Mouse (Mus musculus): ENCODE data around the gene Gtsf1.
A peak's percentile ranks its signal among the peaks of the same experiment; 100 is the strongest.

Gene Gtsf1

GRCm38 (mm10) chr15:103377752-103378664, 52.3 kb downstream of the Gtsf1 start:
- no peak for DNase-seq (ENCODE audit: low spot score in 2 of 2)

GRCm38 (mm10) chr15:103376837-103377269, 53.4 kb downstream of the Gtsf1 start:
- DNase-seq (ENCODE audit: low spot score in 2 of 2) = peak; percentile 65 to 77

GRCm38 (mm10) chr15:103375112-103375800, 55.0 kb downstream of the Gtsf1 start:
- DNase-seq (ENCODE audit: low spot score in 2 of 2) = peak; percentile 57 to 58

DNA sequence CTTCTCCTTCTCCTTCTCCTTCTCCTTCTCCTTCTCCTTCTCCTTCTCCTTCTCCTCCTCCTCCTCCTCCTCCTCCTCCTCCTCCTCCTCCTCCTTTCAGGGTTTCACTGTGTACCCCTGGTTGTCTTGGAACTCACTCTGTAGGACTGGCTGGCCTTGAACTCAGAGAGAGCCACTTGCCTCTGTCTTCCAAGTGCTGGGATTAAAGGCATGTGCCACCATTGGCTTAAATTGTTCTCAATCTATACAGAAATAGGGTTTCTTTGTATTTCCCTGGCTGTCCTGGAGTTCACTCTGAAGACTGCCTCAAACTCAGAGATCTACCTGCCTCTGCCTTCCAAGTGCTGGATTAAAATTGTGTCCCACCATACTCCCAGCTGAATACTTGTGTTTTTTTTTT, 57.8 kb downstream of the Gtsf1 start:
- no peak for DNase-seq (ENCODE audit: low spot score in 2 of 2)

DNA sequence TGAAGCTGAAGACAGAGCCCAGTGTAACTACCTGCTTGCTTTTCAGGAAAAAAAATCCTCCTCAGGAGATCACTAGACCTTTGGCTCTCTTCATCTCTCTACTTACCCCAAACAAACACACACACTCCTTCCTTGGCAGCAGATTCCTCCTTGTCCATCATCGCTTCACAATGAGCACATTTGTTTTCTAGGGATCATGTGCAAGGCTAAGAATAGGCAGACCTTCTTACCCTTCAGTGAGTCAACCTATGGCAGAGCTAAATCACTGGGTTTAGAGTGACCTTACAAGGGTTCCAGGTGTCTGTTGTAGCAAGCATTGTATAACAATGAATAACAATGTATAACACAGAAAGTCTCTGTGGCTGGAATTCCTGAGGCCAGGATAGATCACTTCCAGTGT, 58.5 kb downstream of the Gtsf1 start:
- peak in 1 of 2 experiments; percentile 10 for DNase-seq (ENCODE audit: low spot score in 2 of 2)

DNA sequence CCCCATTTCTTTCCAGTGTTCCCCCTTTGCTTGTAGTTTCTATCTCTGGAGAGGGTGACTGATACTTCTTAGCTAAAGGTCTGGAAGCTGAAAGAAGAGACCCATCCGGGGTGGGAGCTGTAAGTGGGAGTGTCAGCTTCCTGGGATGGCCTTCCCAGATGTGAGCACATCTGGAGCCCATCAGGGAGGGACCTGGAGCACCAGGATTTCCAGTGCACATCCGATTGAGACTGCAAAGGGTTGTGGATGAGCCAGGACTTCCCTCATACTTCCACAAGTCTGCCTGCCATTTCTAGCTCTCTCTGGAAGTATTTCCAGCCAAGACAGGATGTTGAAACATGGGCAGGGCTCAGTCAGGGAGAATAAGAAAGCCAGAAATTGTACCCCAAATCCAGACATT, 59.1 kb downstream of the Gtsf1 start:
- peak; percentile 64 to 70 for DNase-seq (ENCODE audit: low spot score in 2 of 2)

DNA sequence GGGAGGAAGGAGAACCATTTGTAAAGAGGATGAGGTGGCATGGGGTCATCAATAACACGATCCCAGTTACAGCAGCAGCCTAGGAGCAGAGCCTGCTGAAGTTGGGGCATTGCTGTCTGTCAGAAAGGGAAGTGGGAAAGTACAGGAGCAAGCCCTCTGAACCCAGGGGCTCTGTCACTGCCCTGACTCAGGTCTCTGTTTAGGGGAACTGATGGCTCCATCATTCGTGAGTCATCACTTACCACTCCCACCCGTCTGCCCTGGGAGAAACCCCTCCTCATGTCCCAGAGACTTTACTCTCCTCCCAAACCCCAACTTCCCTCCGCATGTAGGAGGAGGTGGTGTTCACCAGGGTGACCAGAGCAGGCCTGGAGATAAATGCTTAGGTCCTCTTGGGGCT, 59.8 kb downstream of the Gtsf1 start:
- no peak for DNase-seq (ENCODE audit: low spot score in 2 of 2)

- no peak for DNase-seq (ENCODE audit: low spot score in 2 of 2)
Measured at GRCm38 (mm10) chr15:103369123-103369522, 61.1 kb downstream of the Gtsf1 start.

- peak; percentile 58 to 73 for DNase-seq (ENCODE audit: low spot score in 2 of 2)
Measured at GRCm38 (mm10) chr15:103368179-103368940, 61.9 kb downstream of the Gtsf1 start.

- DNase-seq (ENCODE audit: low spot score in 2 of 2) = peak; percentile 89
Measured at GRCm38 (mm10) chr15:103366376-103367149, 63.7 kb downstream of the Gtsf1 start, which contains the start of gene Itga5. Gene Itga5, minus strand, starts transcription at chr15:103366763.

DNA sequence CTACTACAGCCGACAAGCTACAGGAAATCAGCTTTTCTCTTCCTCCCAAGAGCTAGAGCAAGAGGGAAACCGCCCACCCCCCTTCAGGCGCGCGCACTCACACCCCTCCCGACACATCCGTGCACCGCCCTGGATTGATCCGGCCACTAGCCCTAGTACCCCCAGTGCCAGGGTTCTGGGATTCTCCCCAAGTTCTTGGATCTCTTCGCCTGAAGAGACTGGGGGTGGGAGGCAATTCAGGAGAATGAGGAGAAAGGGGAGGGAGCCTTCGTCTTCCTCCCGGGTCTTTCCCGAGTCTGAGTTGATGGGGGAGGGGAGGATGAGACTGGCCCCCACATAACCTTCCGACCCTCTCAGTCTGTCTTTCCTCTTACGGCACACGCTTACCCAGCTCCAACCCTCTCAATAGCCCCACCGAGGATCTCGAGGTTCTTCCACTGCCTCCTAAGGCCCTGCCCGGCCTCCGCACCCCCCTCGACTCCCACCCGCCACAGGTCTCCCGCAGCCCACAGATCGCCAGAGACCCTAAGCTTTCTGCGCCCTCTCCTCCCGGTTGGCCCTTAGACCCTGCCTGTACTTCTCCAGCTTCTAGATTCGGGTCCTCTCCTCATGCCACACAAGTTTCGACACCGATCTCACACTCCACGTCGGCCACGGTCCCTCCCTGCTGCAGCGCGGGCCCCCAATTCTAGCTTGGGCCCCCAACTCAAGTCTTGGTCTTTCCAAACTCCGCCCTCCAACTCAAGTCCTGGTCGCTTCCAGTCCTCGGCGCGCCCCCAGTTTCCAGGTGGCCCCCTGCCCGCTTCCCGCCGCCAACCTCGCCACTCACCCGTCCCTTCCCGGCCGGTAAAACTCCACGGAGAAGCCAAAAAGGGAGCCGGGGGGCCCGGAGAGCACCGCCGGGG, 64.5 kb downstream of the Gtsf1 start:
- peak; percentile 70 to 74 for DNase-seq (ENCODE audit: low spot score in 2 of 2)

GRCm38 (mm10) chr15:103364761-103365160, 65.5 kb downstream of the Gtsf1 start:
- no peak for DNase-seq (ENCODE audit: low spot score in 2 of 2)

- DNase-seq (ENCODE audit: low spot score in 2 of 2) = no peak
Measured at GRCm38 (mm10) chr15:103363809-103364208, 66.5 kb downstream of the Gtsf1 start.

DNA sequence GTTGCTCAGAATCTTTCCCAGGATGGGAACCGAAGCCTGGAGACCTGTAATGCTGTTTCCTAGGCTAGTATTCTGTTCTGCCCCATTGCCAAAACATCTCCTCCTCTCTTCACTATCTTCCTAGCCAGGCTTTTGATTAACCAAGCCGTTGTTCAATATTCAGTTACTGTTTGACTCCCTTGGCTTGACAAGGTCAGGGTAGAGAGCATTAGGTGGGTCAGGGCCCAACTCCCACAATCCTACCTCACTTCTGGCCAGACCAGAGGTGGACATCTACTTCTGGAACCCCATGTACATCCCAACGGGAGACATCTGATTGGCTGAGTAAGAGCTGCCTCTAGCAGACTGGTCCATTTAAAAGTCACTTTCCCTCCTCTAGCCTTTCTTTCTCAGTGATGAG, 67.3 kb downstream of the Gtsf1 start:
- no peak for DNase-seq (ENCODE audit: low spot score in 2 of 2)

- no peak for DNase-seq (ENCODE audit: low spot score in 2 of 2)
Measured at GRCm38 (mm10) chr15:103362333-103362732, 67.9 kb downstream of the Gtsf1 start.

- no peak for DNase-seq (ENCODE audit: low spot score in 2 of 2)
Measured at GRCm38 (mm10) chr15:103361269-103361668, 69.0 kb downstream of the Gtsf1 start.

GRCm38 (mm10) chr15:103359869-103360602, 70.2 kb downstream of the Gtsf1 start:
- peak; percentile 60 to 67 for DNase-seq (ENCODE audit: low spot score in 2 of 2)

- peak; percentile 50 to 58 for DNase-seq (ENCODE audit: low spot score in 2 of 2)
Measured at GRCm38 (mm10) chr15:103359122-103359510, 71.2 kb downstream of the Gtsf1 start.

All from heart, adult 9 months (tissue).